Mouse (Mus musculus) myocyte (in vitro differentiated cells): Measurements from ENCODE around the gene Macrod2.

Experiments used
- MAX ChIP-seq: IDR thresholded peaks from one replicate; pipeline ENCODE4 v1.6.1; 2011; ENCODE audit warnings: low read depth, mild to moderate bottlenecking, control low read depth
- MYOD1 ChIP-seq, 3 experiments: IDR thresholded peaks; one replicate each; pipeline ENCODE4 v1.6.1; 2011; ENCODE audit warnings: control low read depth in 2 of 3, low read depth in 2 of 3, mild to moderate bottlenecking in 2 of 3, moderate library complexity in 1 of 3; ENCODE audit not compliant: insufficient read length in 2 of 3, control insufficient read depth in 1 of 3
- POLR2A ChIP-seq: IDR thresholded peaks from one replicate; pipeline ENCODE4 v1.6.1; 2011; ENCODE audit warnings: low read depth, mild to moderate bottlenecking, control low read depth, moderate library complexity; ENCODE audit not compliant: insufficient read length
- TCF12 ChIP-seq: IDR thresholded peaks from one replicate; pipeline ENCODE4 v1.6.1; 2011; ENCODE audit warnings: mild to moderate bottlenecking, control low read depth; ENCODE audit not compliant: poor library complexity, insufficient read depth, severe bottlenecking

- TF ChIP-seq MYOD1 (IDR thresholded peaks at IDR 0.05; ENCODE audit: control insufficient read depth in 1 of 3, insufficient read length in 2 of 3, low read depth in 2 of 3), result no peak
- no peak for TF ChIP-seq POLR2A
- no peak for TF ChIP-seq MAX
- TF ChIP-seq TCF12, result no peak
Measured at GRCm38 (mm10) chr2:140596906-140597305, 201.8 kb downstream of the Macrod2 start.
